Mouse (Mus musculus): ENCODE data around the gene L3mbtl3. TPM values are rescaled to one million over a fixed set of nuclear protein-coding genes. Genes with fewer than 3 reads are reported as not detected.

L3mbtl3 gene
- polyA plus RNA-seq, 1 experiment from 2014 or later = 33.1 TPM

DNA sequence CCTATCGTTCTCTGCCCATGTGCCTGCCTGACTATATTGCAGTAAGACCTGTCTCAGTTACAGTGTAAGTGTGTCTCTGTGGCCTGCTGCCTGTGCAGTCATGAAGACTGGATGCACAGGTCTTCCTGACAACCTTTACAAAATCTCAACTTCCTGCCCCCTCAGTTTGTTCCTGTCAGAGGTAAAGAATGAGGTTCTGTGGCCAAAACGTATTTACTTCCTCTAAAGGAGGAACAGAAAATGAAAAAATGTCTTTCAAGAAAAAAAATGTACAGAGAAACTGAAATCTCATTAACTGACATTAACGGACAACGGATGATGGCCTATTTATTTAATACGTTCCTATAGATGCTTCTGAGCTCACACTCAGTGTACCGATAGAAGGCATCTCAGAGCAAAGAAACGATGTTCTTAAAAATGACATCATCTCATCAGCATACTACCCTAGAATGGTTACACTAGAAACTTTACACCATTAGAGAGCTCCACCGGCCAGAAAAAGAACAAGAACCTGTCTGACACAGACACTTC lies 11.4 kb downstream of the L3mbtl3 start:
- H3K4me3 ChIP-seq = no peak overlapping the region
- WGBS = 76% methylated on average over 8 of the region's 8 CpGs
- no peak for ATAC-seq (ENCODE audit: low FRiP score, low read depth)
- H3K36me3 ChIP-seq = peaks cover 24% of the 10 kb centered on the region
- H3K9me3 ChIP-seq = no peaks in the 10 kb centered on the region
- no peaks in the 10 kb centered on the region for H3K4me1 ChIP-seq
- no peak overlapping the region for H3K9ac ChIP-seq
- H3K27ac ChIP-seq = no peak overlapping the region
- no peak overlapping the region for H3K4me2 ChIP-seq (replicated peaks)
- H3K27me3 ChIP-seq = no peaks in the 10 kb centered on the region

DNA sequence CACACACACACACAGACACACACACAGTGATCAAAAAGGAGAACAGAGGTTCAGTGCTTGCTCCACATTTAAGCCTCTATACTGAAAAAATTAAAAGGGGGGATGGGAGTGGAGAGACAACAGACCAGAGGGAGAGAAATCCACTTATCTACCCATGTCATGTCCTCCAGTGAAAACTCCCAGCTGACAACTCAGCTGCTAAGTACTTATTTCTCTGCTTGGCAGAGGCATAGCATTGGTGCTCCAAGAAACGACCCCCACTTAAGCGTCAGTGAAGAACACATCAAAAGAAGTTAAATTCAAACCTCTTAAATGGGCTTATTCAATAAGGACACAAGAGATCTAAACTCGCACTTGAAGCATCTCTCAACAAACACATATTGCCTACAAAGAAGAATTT lies 12.2 kb downstream of the L3mbtl3 start:
- H3K4me3 ChIP-seq = no peak overlapping the region
- ATAC-seq (ENCODE audit: low FRiP score, low read depth) = no peak
- H3K36me3 ChIP-seq = peaks cover 20% of the 10 kb centered on the region
- H3K27me3 ChIP-seq = no peaks in the 10 kb centered on the region
- no peaks in the 10 kb centered on the region for H3K4me1 ChIP-seq
- H3K4me2 ChIP-seq (replicated peaks) = no peak overlapping the region
- no peaks in the 10 kb centered on the region for H3K9me3 ChIP-seq
- WGBS = 67% methylated on average over 3 of the region's 3 CpGs
- H3K9ac ChIP-seq = no peak overlapping the region
- no peak overlapping the region for H3K27ac ChIP-seq

DNA sequence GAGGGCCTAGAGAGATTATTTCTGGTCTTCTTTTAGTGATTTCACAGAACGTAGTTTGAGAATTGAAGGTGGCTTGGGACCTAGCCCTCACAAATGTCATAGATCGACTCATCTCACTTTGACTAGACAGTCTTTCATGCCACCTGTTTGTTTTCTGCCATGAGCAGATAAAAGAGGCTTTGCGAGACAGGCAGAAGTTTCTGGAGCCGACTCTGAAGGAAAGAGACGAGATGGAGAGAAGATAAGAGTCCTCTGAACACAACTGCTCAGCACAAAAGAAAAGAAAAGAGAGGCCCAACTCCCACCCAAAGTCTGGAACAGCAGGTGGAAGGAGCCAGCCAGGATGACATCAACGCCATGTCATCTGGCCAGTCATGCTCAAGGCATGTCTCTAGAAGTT lies 17.0 kb downstream of the L3mbtl3 start:
- ATAC-seq (ENCODE audit: low FRiP score, low read depth) = no peak
- no peak overlapping the region for H3K4me3 ChIP-seq
- peaks cover 20% of the 10 kb centered on the region for H3K36me3 ChIP-seq
- no peaks in the 10 kb centered on the region for H3K4me1 ChIP-seq
- H3K9me3 ChIP-seq = peaks cover 6% of the 10 kb centered on the region; the same call in 1 of the 2 replicates
- H3K27ac ChIP-seq = no peak overlapping the region
- no peak overlapping the region for H3K9ac ChIP-seq
- H3K4me2 ChIP-seq (replicated peaks) = no peak overlapping the region
- no peaks in the 10 kb centered on the region for H3K27me3 ChIP-seq
- WGBS = 93% methylated on average over 6 of the region's 6 CpGs

DNA sequence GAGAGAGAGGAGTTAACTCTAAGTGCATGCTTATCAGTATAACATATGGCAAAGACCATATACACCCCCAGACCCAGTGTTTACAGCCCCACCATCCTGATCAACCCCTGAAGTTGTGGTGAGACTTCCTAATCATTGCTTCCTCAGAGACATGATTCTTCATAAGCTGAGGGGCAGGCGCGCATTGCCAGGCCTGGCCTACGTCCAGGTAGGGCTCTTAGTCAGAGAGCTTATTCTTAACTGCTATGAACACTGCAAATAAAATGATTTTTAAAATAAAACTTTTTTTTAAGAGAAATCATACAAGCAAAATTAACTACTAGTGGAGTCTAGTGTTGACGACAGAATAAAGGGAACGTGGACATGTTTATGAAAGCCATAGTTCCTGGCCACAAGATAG lies 17.5 kb downstream of the L3mbtl3 start:
- no peak for ATAC-seq (ENCODE audit: low FRiP score, low read depth)
- 90% methylated on average over 5 of the region's 5 CpGs for WGBS

DNA sequence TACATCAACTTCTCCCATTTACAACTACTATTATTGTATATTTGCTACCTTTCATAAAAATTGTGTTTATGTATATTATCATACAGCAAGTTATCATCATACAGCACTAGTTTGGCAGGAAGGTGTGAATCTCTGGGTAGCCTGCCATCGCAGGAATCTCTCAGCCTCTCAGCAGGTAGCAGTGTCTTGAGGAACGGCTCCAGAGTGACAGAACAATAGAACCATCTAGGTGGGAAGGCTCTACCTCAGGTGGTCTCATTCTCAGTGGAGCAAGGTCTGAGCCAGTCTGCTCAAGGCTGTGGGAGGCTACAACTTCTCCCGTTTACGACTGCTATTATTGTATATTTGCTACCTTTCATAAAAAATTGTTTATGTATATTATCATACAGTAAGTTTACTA lies 22.0 kb downstream of the L3mbtl3 start:
- Histone ChIP-seq H3K4me2 (replicated peaks) (no peak overlapping the region), H3K9ac (no peak overlapping the region), H3K27ac (no peak overlapping the region), H3K27me3 (no peaks in the 10 kb centered on the region), H3K9me3 (peaks cover 6% of the 10 kb centered on the region; the same call in 1 of the 2 replicates), H3K4me1 (peaks cover 5% of the 10 kb centered on the region; the same call in 1 of the 2 replicates), H3K4me3 (no peak overlapping the region), H3K36me3 (peaks cover 42% of the 10 kb centered on the region)
- no peak for ATAC-seq (ENCODE audit: low FRiP score, low read depth)
- WGBS = 74% methylated on average over 4 of the region's 4 CpGs

More for the DNA sequence above, 17.5 kb downstream of the L3mbtl3 start:
- H3K9me3 ChIP-seq = peaks cover 6% of the 10 kb centered on the region; the same call in 1 of the 2 replicates
- peaks cover 20% of the 10 kb centered on the region for H3K36me3 ChIP-seq
- no peaks in the 10 kb centered on the region for H3K27me3 ChIP-seq
- H3K4me1 ChIP-seq = no peaks in the 10 kb centered on the region
- H3K4me2 ChIP-seq (replicated peaks) = no peak overlapping the region
- H3K27ac ChIP-seq = no peak overlapping the region
- no peak overlapping the region for H3K9ac ChIP-seq
- no peak overlapping the region for H3K4me3 ChIP-seq

DNA sequence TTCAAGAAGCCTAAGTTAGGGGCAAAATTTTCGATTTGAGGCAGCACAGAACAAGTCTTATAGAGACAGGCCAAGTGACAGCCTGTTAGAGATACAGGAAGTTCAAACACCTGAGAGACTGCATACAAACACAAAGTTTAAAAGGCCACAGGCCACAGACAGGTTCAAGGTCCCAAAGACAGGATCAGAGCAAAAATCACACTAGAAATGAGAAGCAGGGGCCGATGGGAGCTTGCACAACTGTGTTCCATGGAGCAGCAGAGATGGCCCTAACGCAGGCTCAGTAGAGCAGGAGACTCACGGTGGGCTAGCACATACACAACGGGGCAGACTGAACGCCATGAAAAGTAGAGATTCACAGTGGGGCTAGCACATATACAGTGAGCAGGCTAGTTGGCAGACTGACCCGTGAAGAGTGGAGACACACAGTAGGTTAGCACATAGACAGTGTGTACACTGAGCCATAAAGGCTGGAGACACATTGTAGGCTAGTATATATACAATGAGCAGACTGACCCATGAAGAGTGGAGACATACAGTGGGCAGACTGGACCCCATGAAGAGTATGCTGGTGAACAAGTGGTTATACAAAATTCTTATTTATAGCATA lies 24.5 kb downstream of the L3mbtl3 start:
- Histone ChIP-seq H3K27ac (no peak overlapping the region), H3K4me1 (peaks cover 5% of the 10 kb centered on the region; the same call in 1 of the 2 replicates), H3K36me3 (peaks cover 40% of the 10 kb centered on the region), H3K9ac (no peak overlapping the region), H3K4me3 (no peak overlapping the region), H3K27me3 (no peaks in the 10 kb centered on the region), H3K9me3 (peaks cover 6% of the 10 kb centered on the region; the same call in 1 of the 2 replicates), H3K4me2 (replicated peaks) (no peak overlapping the region)
- 83% methylated on average over 7 of the region's 7 CpGs for WGBS
- ATAC-seq (ENCODE audit: low FRiP score, low read depth) = no peak

DNA sequence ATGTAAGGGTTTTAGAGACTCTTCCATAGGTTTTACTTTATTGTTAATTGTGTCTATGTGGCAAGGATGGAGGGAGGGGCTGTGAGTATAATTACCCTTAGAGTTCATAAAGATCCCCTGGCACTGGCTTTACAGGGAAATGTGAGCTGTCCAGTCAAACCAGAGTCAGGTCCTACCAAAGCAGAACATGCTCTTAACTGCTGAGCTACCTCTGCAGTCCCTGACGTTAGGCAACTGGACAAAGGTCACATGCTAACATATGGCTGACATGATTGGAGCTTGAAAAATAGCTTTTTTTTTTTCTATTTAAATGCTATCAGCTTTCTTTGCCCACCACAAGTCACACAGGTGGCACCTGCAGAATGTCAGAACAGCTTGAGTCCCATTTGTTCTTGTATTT lies 25.6 kb downstream of the L3mbtl3 start:
- ATAC-seq (ENCODE audit: low FRiP score, low read depth) = no peak
- no peaks in the 10 kb centered on the region for H3K9me3 ChIP-seq
- peaks cover 29% of the 10 kb centered on the region for H3K36me3 ChIP-seq
- H3K27me3 ChIP-seq = no peaks in the 10 kb centered on the region
- no peak overlapping the region for H3K4me3 ChIP-seq
- H3K4me2 ChIP-seq (replicated peaks) = no peak overlapping the region
- H3K27ac ChIP-seq = no peak overlapping the region
- WGBS = 50% methylated on average over 1 of the region's 1 CpGs
- no peak overlapping the region for H3K9ac ChIP-seq
- H3K4me1 ChIP-seq = peaks cover 5% of the 10 kb centered on the region; the same call in 1 of the 2 replicates

DNA sequence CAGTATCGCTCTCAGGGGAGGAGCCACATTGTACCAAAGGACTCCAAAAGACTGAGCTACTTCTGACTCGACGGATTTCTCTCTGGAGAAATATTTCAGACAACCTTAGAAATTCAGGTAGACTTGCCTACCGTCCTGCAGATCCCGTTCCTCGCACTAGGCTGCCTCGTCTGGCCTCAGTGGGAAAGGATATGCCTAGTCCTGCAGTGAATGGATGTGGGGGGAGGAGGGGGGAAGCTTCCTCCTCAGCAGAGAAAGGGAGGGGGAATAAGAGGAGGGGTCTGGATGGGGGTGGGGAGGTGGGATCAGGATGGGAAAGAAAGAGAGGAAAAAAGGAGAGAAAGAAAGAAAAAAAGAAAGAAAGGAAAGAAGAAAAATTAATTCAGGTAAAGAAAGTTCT lies 28.2 kb downstream of the L3mbtl3 start:
- no peak for ATAC-seq (ENCODE audit: low FRiP score, low read depth)
- Histone ChIP-seq H3K4me2 (replicated peaks) (no peak overlapping the region), H3K4me3 (no peak overlapping the region), H3K9me3 (no peaks in the 10 kb centered on the region), H3K36me3 (peaks cover 47% of the 10 kb centered on the region), H3K27me3 (no peaks in the 10 kb centered on the region), H3K4me1 (peaks cover 5% of the 10 kb centered on the region; the same call in 1 of the 2 replicates), H3K9ac (no peak overlapping the region), H3K27ac (no peak overlapping the region)
- 56% methylated on average over 7 of the region's 7 CpGs for WGBS

DNA sequence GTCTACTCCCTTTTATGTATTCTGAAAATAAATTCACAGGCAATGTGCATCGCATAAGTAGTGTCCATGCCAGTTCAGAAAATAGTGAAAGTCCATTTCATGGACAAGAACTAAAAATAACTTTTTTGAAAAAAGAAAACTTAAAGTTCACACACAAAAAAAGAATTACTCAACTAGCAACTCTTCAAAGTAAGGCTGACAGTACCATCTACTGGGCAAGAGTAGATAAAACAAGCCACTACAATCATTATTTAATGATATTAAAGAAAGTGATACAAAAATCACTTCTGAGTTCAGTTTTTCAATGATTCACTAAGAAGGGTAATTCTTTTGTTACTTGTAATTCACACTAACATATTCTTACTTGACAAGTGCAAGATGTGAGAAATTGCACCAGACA lies 29.9 kb downstream of the L3mbtl3 start:
- 89% methylated on average over 1 of the region's 1 CpGs for WGBS

DNA sequence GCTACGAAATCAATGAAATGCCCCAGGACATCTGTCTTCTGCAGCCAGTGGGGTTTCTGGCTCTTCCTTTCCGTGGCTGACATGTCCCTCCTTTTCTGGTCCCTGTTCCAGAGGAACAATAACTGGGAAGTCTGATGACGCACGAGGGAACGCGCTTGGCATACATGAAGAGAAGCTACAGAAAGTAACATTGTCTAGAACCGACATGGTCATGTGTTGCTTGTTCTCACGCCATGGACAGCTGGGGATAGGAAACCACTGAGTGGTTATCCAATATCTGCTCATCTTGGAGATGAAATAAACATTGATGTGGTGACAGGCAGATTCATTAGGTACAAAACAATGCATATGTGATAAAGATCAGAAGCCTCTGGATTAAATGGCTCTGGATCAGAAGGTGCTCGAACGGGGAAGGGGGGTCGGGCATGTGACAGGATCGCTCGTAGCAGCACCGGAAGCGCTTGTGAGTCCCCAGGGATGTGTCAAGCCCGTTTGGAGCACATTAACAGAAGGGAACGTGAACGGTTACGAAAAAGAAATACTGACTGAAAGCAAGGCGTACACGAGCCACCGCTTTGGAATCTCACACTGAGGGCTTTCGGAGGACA lies 37.8 kb downstream of the L3mbtl3 start:
- WGBS = 72% methylated on average over 23 of the region's 23 CpGs
- ATAC-seq (ENCODE audit: low FRiP score, low read depth) = no peak
- H3K9ac ChIP-seq = no peak overlapping the region
- no peaks in the 10 kb centered on the region for H3K4me1 ChIP-seq
- H3K4me3 ChIP-seq = no peak overlapping the region
- H3K4me2 ChIP-seq (replicated peaks) = no peak overlapping the region
- peaks cover 84% of the 10 kb centered on the region for H3K36me3 ChIP-seq
- no peak overlapping the region for H3K27ac ChIP-seq
- no peaks in the 10 kb centered on the region for H3K9me3 ChIP-seq
- no peaks in the 10 kb centered on the region for H3K27me3 ChIP-seq

More for the DNA sequence above, 29.9 kb downstream of the L3mbtl3 start:
- Histone ChIP-seq H3K4me1 (peaks cover 1% of the 10 kb centered on the region; the same call in 1 of the 2 replicates), H3K9ac (no peak overlapping the region), H3K9me3 (no peaks in the 10 kb centered on the region), H3K4me2 (replicated peaks) (no peak overlapping the region), H3K4me3 (no peak overlapping the region), H3K27ac (no peak overlapping the region), H3K27me3 (no peaks in the 10 kb centered on the region), H3K36me3 (peaks cover 46% of the 10 kb centered on the region)
- no peak for ATAC-seq (ENCODE audit: low FRiP score, low read depth)

DNA sequence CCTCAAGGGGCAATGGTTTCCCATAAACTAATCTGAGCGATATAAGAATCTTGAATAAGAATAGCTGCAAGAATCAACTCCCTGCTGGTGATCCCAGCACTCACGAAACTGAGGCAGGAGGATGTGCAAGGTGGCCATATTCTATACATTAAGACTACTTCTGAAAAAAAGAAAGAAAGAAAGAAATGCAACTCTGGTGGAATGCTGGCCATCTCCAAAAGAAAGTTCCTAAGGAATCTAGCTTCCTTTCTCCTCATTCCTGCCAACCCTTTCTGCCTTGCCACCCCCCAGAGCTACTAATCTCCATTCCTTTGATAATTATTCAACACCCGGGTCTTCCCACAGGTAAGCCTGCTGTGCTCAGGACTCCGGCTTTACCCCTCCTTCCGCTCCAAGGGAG lies 41.8 kb downstream of the L3mbtl3 start:
- H3K4me2 ChIP-seq (replicated peaks) = no peak overlapping the region
- no peak overlapping the region for H3K4me3 ChIP-seq
- H3K9me3 ChIP-seq = no peaks in the 10 kb centered on the region
- H3K4me1 ChIP-seq = no peaks in the 10 kb centered on the region
- ATAC-seq (ENCODE audit: low FRiP score, low read depth) = no peak
- 57% methylated on average over 5 of the region's 5 CpGs for WGBS
- H3K9ac ChIP-seq = no peak overlapping the region
- H3K27me3 ChIP-seq = no peaks in the 10 kb centered on the region
- peaks cover 67% of the 10 kb centered on the region for H3K36me3 ChIP-seq
- H3K27ac ChIP-seq = no peak overlapping the region

DNA sequence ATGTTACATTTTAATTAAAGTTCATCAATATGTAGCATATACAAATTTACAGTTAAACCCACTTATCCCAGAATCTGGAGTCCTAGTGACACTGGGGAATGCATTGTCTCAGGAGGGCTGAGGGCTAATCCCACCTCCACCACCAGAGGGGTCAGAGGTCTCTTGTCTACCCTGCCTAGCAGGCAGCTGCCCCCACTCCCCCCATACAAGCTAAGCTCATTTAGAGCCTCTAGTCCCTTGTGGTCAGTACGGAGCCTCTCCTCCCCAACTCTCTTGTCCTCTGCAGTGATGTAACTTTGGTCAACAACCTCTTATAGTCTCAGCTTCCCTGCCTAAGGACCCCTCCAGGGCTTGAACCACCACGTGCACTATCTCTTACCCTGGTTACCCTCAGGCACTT lies 43.0 kb downstream of the L3mbtl3 start:
- ATAC-seq (ENCODE audit: low FRiP score, low read depth) = no peak
- WGBS = 49% methylated on average over 2 of the region's 2 CpGs
- no peaks in the 10 kb centered on the region for H3K9me3 ChIP-seq
- peaks cover 62% of the 10 kb centered on the region for H3K36me3 ChIP-seq
- no peak overlapping the region for H3K4me2 ChIP-seq (replicated peaks)
- no peak overlapping the region for H3K9ac ChIP-seq
- no peak overlapping the region for H3K4me3 ChIP-seq
- H3K27ac ChIP-seq = no peak overlapping the region
- H3K4me1 ChIP-seq = no peaks in the 10 kb centered on the region
- H3K27me3 ChIP-seq = no peaks in the 10 kb centered on the region
